ENCODE assay signal across 26 mouse cellular contexts in genomic region chr17:24046026-24046425, GRCm38 (mm10). TPM values are rescaled to one million over a fixed set of nuclear protein-coding genes. Genes with fewer than 3 reads are reported as not detected.
DNase-seq lines count a peak whose midpoint lies in the region; ATAC-seq and TF ChIP-seq lines count a peak whose summit lies in the region.
"Had no signal": no experiment of that assay in that cellular context is flagged by ENCODE, and none has a peak within 500 bp of the region (broad histone marks: within the 10 kb centered on the region; RNA-seq: fewer than 3 reads in every experiment).

No protein-coding gene starts in this region.

- no peak overlapping the region for H3K27ac ChIP-seq in MEL (ENCODE audit: control insufficient read depth, low read depth, low read length)
- no peak overlapping the region for H3K27ac ChIP-seq in forebrain, embryonic 14.5 days (ENCODE audit: low read depth, low read length)
- no peak overlapping the region for H3K27ac ChIP-seq in stomach, postnatal 0 days (replicated peaks)
- no peak overlapping the region for H3K27ac ChIP-seq in limb, embryonic 10.5 days
- H3K27ac ChIP-seq: embryonic facial prominence, embryonic 12.5 days; heart, adult 2 months; heart, embryonic 15.5 days; hindbrain, embryonic 13.5 days; hindbrain, postnatal 0 days had no signal

- no peak overlapping the region for H3K9ac ChIP-seq in MEL (ENCODE audit: control insufficient read depth, low read depth, low read length, poor library complexity, severe bottlenecking)
- H3K9ac ChIP-seq in forebrain, embryonic 14.5 days (ENCODE audit: low read length): no peak overlapping the region
- H3K9ac ChIP-seq in stomach, postnatal 0 days (ENCODE audit: low read length): no peak overlapping the region
- H3K9ac ChIP-seq: embryonic facial prominence, embryonic 12.5 days; forebrain, postnatal 0 days; heart, embryonic 15.5 days; hindbrain, embryonic 13.5 days had no signal

- DNase-seq in adrenal gland, postnatal 10 days: peak; percentile 17
- no peak for DNase-seq in adrenal gland, adult 18-20 months (ENCODE audit: low spot score in 2 of 2)
- DNase-seq in 416B (ENCODE audit: low read depth) (peak; percentile 21), MEL (ENCODE audit: low read depth, low spot score) (peak; percentile 32)
- no peak for DNase-seq in forebrain, embryonic 14.5 days (ENCODE audit: low spot score)
- no peak for DNase-seq in stomach, postnatal 0 days (ENCODE audit: low spot score)
- DNase-seq in limb, embryonic 10.5 days (ENCODE audit: low spot score): no peak
- DNase-seq: cerebellum, adult 18-20 months; cerebellum, adult 9-11 months; forebrain, postnatal 0 days; gastrocnemius, postnatal 14 days; heart, adult 2 months; heart, postnatal 14 days had no signal

- H3K9me3 ChIP-seq in MEL (replicated peaks; ENCODE audit: insufficient read depth, low read length): no peaks in the 10 kb centered on the region
- no peaks in the 10 kb centered on the region for H3K9me3 ChIP-seq in forebrain, embryonic 14.5 days (replicated peaks; ENCODE audit: control insufficient read depth, low read length)
- no peaks in the 10 kb centered on the region for H3K9me3 ChIP-seq in stomach, postnatal 0 days (ENCODE audit: control insufficient read depth, low read length)
- no peaks in the 10 kb centered on the region for H3K9me3 ChIP-seq in limb, embryonic 10.5 days (replicated peaks)
- H3K9me3 ChIP-seq: embryonic facial prominence, embryonic 12.5 days; heart, embryonic 15.5 days; hindbrain, embryonic 13.5 days had no signal

- no peaks in the 10 kb centered on the region for H3K36me3 ChIP-seq in MEL (ENCODE audit: control insufficient read depth in 1 of 2, insufficient read depth in 2 of 2, low read length in 2 of 2)
- H3K36me3 ChIP-seq in forebrain, embryonic 14.5 days (ENCODE audit: control insufficient read depth, insufficient read depth, low read length): peaks cover 43% of the 10 kb centered on the region
- H3K36me3 ChIP-seq in stomach, postnatal 0 days (ENCODE audit: control insufficient read depth, insufficient read depth, low read length): peaks cover 23% of the 10 kb centered on the region
- H3K36me3 ChIP-seq in limb, embryonic 10.5 days: peaks cover 50% of the 10 kb centered on the region

- no peaks in the 10 kb centered on the region for H3K27me3 ChIP-seq in MEL (ENCODE audit: control insufficient read depth in 1 of 2, insufficient read depth in 2 of 2, low read length in 2 of 2)
- no peaks in the 10 kb centered on the region for H3K27me3 ChIP-seq in forebrain, embryonic 14.5 days (replicated peaks; ENCODE audit: control insufficient read depth, insufficient read depth, low read length)
- no peaks in the 10 kb centered on the region for H3K27me3 ChIP-seq in stomach, postnatal 0 days (ENCODE audit: control insufficient read depth, insufficient read depth, low read length)
- no peaks in the 10 kb centered on the region for H3K27me3 ChIP-seq in limb, embryonic 10.5 days (ENCODE audit: low read depth, poor library complexity, severe bottlenecking)
- H3K27me3 ChIP-seq: CH12.LX; embryonic facial prominence, embryonic 12.5 days; heart, embryonic 15.5 days; hindbrain, embryonic 13.5 days; Patski had no signal

- no peak overlapping the region for H3K4me3 ChIP-seq in MEL (ENCODE audit: control insufficient read depth in 1 of 2, insufficient read depth in 1 of 2, low read depth in 2 of 2, low read length in 2 of 2)
- no peak overlapping the region for H3K4me3 ChIP-seq in forebrain, embryonic 14.5 days (ENCODE audit: low read depth, low read length)
- H3K4me3 ChIP-seq in stomach, postnatal 0 days (ENCODE audit: low read depth, low read length): no peak overlapping the region
- H3K4me3 ChIP-seq in limb, embryonic 10.5 days: no peak overlapping the region
- H3K4me3 ChIP-seq: embryonic facial prominence, embryonic 12.5 days; heart, adult 2 months; heart, embryonic 15.5 days; hindbrain, embryonic 13.5 days had no signal

- no peak for TF ChIP-seq EP300 in MEL (IDR thresholded peaks at IDR 0.05; ENCODE audit: low read depth in 1 of 2, low read length in 2 of 2)
- no peak for TF ChIP-seq EP300 in stomach, postnatal 0 days (optimal IDR thresholded peaks at IDR 0.05)

- TF ChIP-seq CTCF in MEL (IDR thresholded peaks at IDR 0.05 in 2 of 3, conservative IDR thresholded peaks at IDR 0.05 in 1 of 3; ENCODE audit: control insufficient read depth in 1 of 3, insufficient read depth in 1 of 3, low read depth in 2 of 3, low read length in 3 of 3, poor library complexity in 1 of 3, severe bottlenecking in 1 of 3): no peak
- no peak for TF ChIP-seq CTCF in stomach, postnatal 0 days (IDR thresholded peaks at IDR 0.05; ENCODE audit: low read depth)

- no peak for TF ChIP-seq POLR2A in MEL (IDR thresholded peaks at IDR 0.05; ENCODE audit: control insufficient read depth in 1 of 2, insufficient read depth in 1 of 2, low read depth in 1 of 2, low read length in 2 of 2, poor library complexity in 1 of 2)

- no peak for TF ChIP-seq RAD21 in MEL (IDR thresholded peaks at IDR 0.05; ENCODE audit: low read depth, low read length)

- H3K4me2 ChIP-seq in forebrain, embryonic 14.5 days (ENCODE audit: low read length): no peak overlapping the region
- no peak overlapping the region for H3K4me2 ChIP-seq in stomach, postnatal 0 days (replicated peaks; ENCODE audit: low read depth)
- H3K4me2 ChIP-seq: embryonic facial prominence, embryonic 12.5 days; heart, embryonic 11.5 days; heart, embryonic 15.5 days; hindbrain, embryonic 13.5 days had no signal

- no peaks in the 10 kb centered on the region for H3K4me1 ChIP-seq in MEL (ENCODE audit: control insufficient read depth in 1 of 2, insufficient read depth in 2 of 2, low read length in 2 of 2)
- H3K4me1 ChIP-seq in forebrain, embryonic 14.5 days (ENCODE audit: control insufficient read depth, insufficient read depth, low read length): no peaks in the 10 kb centered on the region
- no peaks in the 10 kb centered on the region for H3K4me1 ChIP-seq in stomach, postnatal 0 days (replicated peaks; ENCODE audit: control insufficient read depth, insufficient read depth)
- H3K4me1 ChIP-seq in limb, embryonic 10.5 days: no peaks in the 10 kb centered on the region
- H3K4me1 ChIP-seq: embryonic facial prominence, embryonic 12.5 days; heart, embryonic 15.5 days; hindbrain, embryonic 13.5 days had no signal

- WGBS in forebrain, embryonic 14.5 days: 56% methylated on average over 5 of the region's 5 CpGs
- WGBS in stomach, postnatal 0 days: 20% methylated on average over 5 of the region's 5 CpGs
- WGBS in limb, embryonic 10.5 days: 44% methylated on average over 5 of the region's 5 CpGs

- H3K79me2 ChIP-seq in MEL (ENCODE audit: control insufficient read depth, insufficient read depth, low read length, poor library complexity): no peaks in the 10 kb centered on the region

- peak; percentile 84 for ATAC-seq in megakaryocyte progenitor cell, adult 5-6 weeks (replicated peaks; ENCODE audit: poor library complexity)
- no peak for ATAC-seq in forebrain, embryonic 14.5 days
- ATAC-seq in stomach, postnatal 0 days (ENCODE audit: low FRiP score, low TSS enrichment): no peak
- ATAC-seq: forebrain, postnatal 0 days; hindbrain, postnatal 0 days; Patski had no signal

TF ChIP-seq in MEL, 35 proteins besides CTCF, POLR2A, EP300 and RAD21:
- no peak for TF ChIP-seq ELF1 (IDR thresholded peaks at IDR 0.05; ENCODE audit: low read depth, low read length)
- peak; percentile 56; the same call in 1 of the 2 replicates for TF ChIP-seq MXI1 (IDR thresholded peaks at IDR 0.05; ENCODE audit: low read depth, low read length)
- TF ChIP-seq SIN3A (IDR thresholded peaks at IDR 0.05; ENCODE audit: low read length): peak; percentile 46; the same call in 1 of the 2 replicates

RNA-seq across cellular contexts. Expression of gene Prss27, which starts 8.1 kb away (rescaled TPM):
- under 1 TPM; 0.70 to 0.99 TPM for total RNA-seq in adrenal gland, postnatal 10 days (2021)
- total RNA-seq in adrenal gland, adult 18-20 months (2021): 1 to 10 TPM in 1 of 2 experiments, under 1 TPM in 1; 0.23 to 1.3 TPM
- total RNA-seq in MEL (2012; rRNA removed): not detected in 2 replicates
- polyA plus RNA-seq in MEL (2012; ENCODE audit: insufficient read depth in 1 of 2, insufficient read length in 2 of 2, low read depth in 1 of 2, low replicate concordance in 2 of 2, missing spikeins in 1 of 2): not detected
- not detected in 2 replicates for total RNA-seq in megakaryocyte progenitor cell, adult 5-6 weeks (2015)
- not detected in 2 replicates for total RNA-seq in megakaryocyte progenitor cell, adult 5-6 weeks (2017)
- not detected in 2 replicates for polyA plus RNA-seq in forebrain, embryonic 14.5 days (2014; fragmentation: Nextera tagmentation; extraction: Ambion mirVana)
- 40.8 and 47.1 TPM in 2 replicates for polyA plus RNA-seq in stomach, postnatal 0 days (2015; fragmentation: Nextera tagmentation; extraction: Ambion mirVana)
- 0.20 TPM in 1 of 2 replicates, not detected in the other for polyA plus RNA-seq in limb, embryonic 10.5 days (2016; fragmentation: Nextera tagmentation; extraction: Ambion mirVana)
- total RNA-seq: CH12.LX; forebrain, postnatal 0 days; gastrocnemius, adult 18-20 months; gastrocnemius, postnatal 14 days; heart, adult 2 months; heart, postnatal 14 days; hematopoietic stem cell, adult 5-6 weeks; hindbrain, postnatal 0 days had no signal
- polyA plus RNA-seq: forebrain, postnatal 0 days; heart, adult 2 months; heart, embryonic 15.5 days; hindbrain, postnatal 0 days had no signal

RNA-seq across cellular contexts. Expression of gene Kctd5, which starts 27.3 kb away (rescaled TPM):
- total RNA-seq in adrenal gland, postnatal 10 days (2021): 10 to 100 TPM; 19.1 to 23.0 TPM
- total RNA-seq in adrenal gland, adult 18-20 months (2021): 10 to 100 TPM; 11.1 to 12.2 TPM
- 19.3 and 20.2 TPM in 2 replicates for total RNA-seq in MEL (2012; rRNA removed)
- 10 to 100 TPM in 1 of 2 experiments, not detected in 1; 33.2 TPM for polyA plus RNA-seq in MEL (2012; ENCODE audit: insufficient read depth in 1 of 2, insufficient read length in 2 of 2, low read depth in 1 of 2, low replicate concordance in 2 of 2, missing spikeins in 1 of 2)
- total RNA-seq in megakaryocyte progenitor cell, adult 5-6 weeks (2015): 15.5 and 17.1 TPM in 2 replicates
- total RNA-seq in megakaryocyte progenitor cell, adult 5-6 weeks (2017): 19.5 and 21.0 TPM in 2 replicates
- polyA plus RNA-seq in forebrain, embryonic 14.5 days (2014; fragmentation: Nextera tagmentation; extraction: Ambion mirVana): 84.3 and 87.0 TPM in 2 replicates
- 44.7 and 45.6 TPM in 2 replicates for polyA plus RNA-seq in stomach, postnatal 0 days (2015; fragmentation: Nextera tagmentation; extraction: Ambion mirVana)
- 106 and 113 TPM in 2 replicates for polyA plus RNA-seq in limb, embryonic 10.5 days (2016; fragmentation: Nextera tagmentation; extraction: Ambion mirVana)

RNA-seq across cellular contexts. Expression of gene Prss22, which starts 48.1 kb away (rescaled TPM):
- not detected for total RNA-seq in adrenal gland, postnatal 10 days (2021)
- not detected for total RNA-seq in adrenal gland, adult 18-20 months (2021)
- total RNA-seq in MEL (2012; rRNA removed): not detected in 2 replicates
- not detected for polyA plus RNA-seq in MEL (2012; ENCODE audit: insufficient read depth in 1 of 2, insufficient read length in 2 of 2, low read depth in 1 of 2, low replicate concordance in 2 of 2, missing spikeins in 1 of 2)
- not detected in 2 replicates for total RNA-seq in megakaryocyte progenitor cell, adult 5-6 weeks (2015)
- total RNA-seq in megakaryocyte progenitor cell, adult 5-6 weeks (2017): not detected in 2 replicates
- polyA plus RNA-seq in forebrain, embryonic 14.5 days (2014; fragmentation: Nextera tagmentation; extraction: Ambion mirVana): not detected in 2 replicates
- polyA plus RNA-seq in stomach, postnatal 0 days (2015; fragmentation: Nextera tagmentation; extraction: Ambion mirVana): 3.4 and 4.8 TPM in 2 replicates
- 1.3 and 1.7 TPM in 2 replicates for polyA plus RNA-seq in limb, embryonic 10.5 days (2016; fragmentation: Nextera tagmentation; extraction: Ambion mirVana)
- total RNA-seq: adrenal gland, postnatal 14 days; CH12.LX; forebrain, postnatal 0 days; gastrocnemius, adult 18-20 months; gastrocnemius, postnatal 14 days; heart, adult 2 months; heart, postnatal 14 days; hematopoietic stem cell, adult 5-6 weeks had no signal
- polyA plus RNA-seq: forebrain, embryonic 11.5 days; forebrain, postnatal 0 days; heart, adult 2 months; heart, embryonic 11.5 days; hindbrain, embryonic 13.5 days; hindbrain, postnatal 0 days; intestine, embryonic 14.5 days had no signal

Comparison
In these comparisons a context has a peak if more than half of its experiments do, and no peak if none do; other contexts are left out.
1. DNase-seq: peak in adrenal gland, postnatal 10 days (single experiment), 416B (single experiment) and MEL (single experiment); none in adrenal gland, adult 18-20 months (0 of 2), forebrain, embryonic 14.5 days (single experiment), stomach, postnatal 0 days (single experiment) and limb, embryonic 10.5 days (single experiment).